Mouse (Mus musculus): ENCODE data around the gene Myl10.
"Not testable (repeated sequence)": the region's sequence is repeated elsewhere in the genome, so short reads cannot be mapped to it uniquely, and the experiment has no call there.

Gene Myl10

GRCm38 (mm10) chr5:136692784-136693183, at the start of gene Myl10:
Gene Myl10 (plus strand): TSS chr5:136693146.
- no peak for DNase-seq

GRCm38 (mm10) chr5:136646731-136647328, 46.1 kb upstream of the Myl10 start:
- no peak for DNase-seq

GRCm38 (mm10) chr5:136649071-136649470, 43.9 kb upstream of the Myl10 start:
- no peak for DNase-seq

GRCm38 (mm10) chr5:136649655-136650054, 43.3 kb upstream of the Myl10 start:
- no peak for DNase-seq

- DNase-seq = no peak
Observed at GRCm38 (mm10) chr5:136654481-136654880, 38.5 kb upstream of the Myl10 start.

GRCm38 (mm10) chr5:136656830-136657395, 36.0 kb upstream of the Myl10 start:
- DNase-seq = no peak

GRCm38 (mm10) chr5:136660721-136661120, 32.2 kb upstream of the Myl10 start:
- DNase-seq = not testable (repeated sequence)

GRCm38 (mm10) chr5:136662281-136662680, 30.7 kb upstream of the Myl10 start:
- DNase-seq = no peak

GRCm38 (mm10) chr5:136662822-136663221, 30.1 kb upstream of the Myl10 start:
- DNase-seq = no peak

- peak; percentile 48 to 71 for DNase-seq
Observed at GRCm38 (mm10) chr5:136664497-136664896, 28.4 kb upstream of the Myl10 start.

GRCm38 (mm10) chr5:136676315-136677030, 16.5 kb upstream of the Myl10 start:
- DNase-seq = no peak

- DNase-seq = peak; percentile 13 to 15
Observed at GRCm38 (mm10) chr5:136678840-136679348, 14.1 kb upstream of the Myl10 start.

- no peak for DNase-seq
Observed at GRCm38 (mm10) chr5:136686349-136686748, 6.6 kb upstream of the Myl10 start.

GRCm38 (mm10) chr5:136687561-136687960, 5.4 kb upstream of the Myl10 start:
- DNase-seq = no peak

- DNase-seq = no peak
Observed at GRCm38 (mm10) chr5:136688841-136689240, 4.1 kb upstream of the Myl10 start.

- no peak for DNase-seq
Observed at GRCm38 (mm10) chr5:136691170-136691569, 1.8 kb upstream of the Myl10 start.

- DNase-seq = no peak
Observed at GRCm38 (mm10) chr5:136693418-136693817, 472 bp downstream of the Myl10 start.

GRCm38 (mm10) chr5:136694976-136695375, 2.0 kb downstream of the Myl10 start:
- DNase-seq = no peak

- no peak for DNase-seq
Observed at GRCm38 (mm10) chr5:136696516-136696915, 3.6 kb downstream of the Myl10 start.

- no peak for DNase-seq
Observed at GRCm38 (mm10) chr5:136697618-136698017, 4.7 kb downstream of the Myl10 start.

GRCm38 (mm10) chr5:136702159-136702725, 9.3 kb downstream of the Myl10 start:
- no peak for DNase-seq

GRCm38 (mm10) chr5:136703751-136704150, 10.8 kb downstream of the Myl10 start:
- peak; percentile 41 to 81 for DNase-seq

GRCm38 (mm10) chr5:136704151-136704550, 11.2 kb downstream of the Myl10 start:
- DNase-seq = no peak

GRCm38 (mm10) chr5:136705532-136705931, 12.6 kb downstream of the Myl10 start:
- DNase-seq = peak in 1 of 2 experiments; percentile 18

Data from spleen, adult 18-20 months (tissue).